Mouse (Mus musculus): Measurements from ENCODE around the gene Rgs9bp. TPM values are rescaled to one million over a fixed set of nuclear protein-coding genes. Genes with fewer than 3 reads are reported as not detected.

The Rgs9bp gene
- polyA plus RNA-seq, 1 experiment: not detected

DNA sequence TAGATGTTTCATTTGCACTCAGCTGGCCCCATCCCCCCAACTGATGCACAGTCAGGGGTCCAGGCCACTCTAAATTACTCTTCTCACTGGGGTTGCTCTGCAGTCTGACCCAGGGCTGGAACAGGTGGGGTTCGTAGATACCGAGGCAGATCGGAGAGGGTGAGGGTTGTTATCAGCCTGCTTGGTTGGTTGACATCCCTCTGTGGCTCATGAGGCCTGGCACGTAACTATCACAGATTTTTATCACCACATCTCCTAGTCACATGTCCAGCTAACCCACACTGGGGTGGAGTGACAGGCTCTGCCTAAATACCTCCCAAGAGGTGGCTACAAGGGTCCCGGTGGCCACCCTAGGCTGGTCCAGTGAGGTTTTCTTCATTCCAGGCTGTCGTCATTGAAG, 15.7 kb upstream of the Rgs9bp start:
- peaks cover 87% of the 10 kb centered on the region for H3K36me3 ChIP-seq (ENCODE audit: control insufficient read depth)
- H3K4me1 ChIP-seq (ENCODE audit: control insufficient read depth): peaks cover 31% of the 10 kb centered on the region
- H3K9me3 ChIP-seq (ENCODE audit: control insufficient read depth, low read length): no peaks in the 10 kb centered on the region
- no peaks in the 10 kb centered on the region for H3K27me3 ChIP-seq (ENCODE audit: control insufficient read depth)
- 0 out of 3 replicates have a peak, but pooled peaks have one; percentile 21 for TF ChIP-seq TAL1 (IDR thresholded peaks at IDR 0.05; ENCODE audit: low read length)
- 0 out of 2 replicates have a peak, but pooled peaks have one; percentile 12 for TF ChIP-seq GATA1 (IDR thresholded peaks at IDR 0.05; ENCODE audit: low read length)
- no peak overlapping the region for H3K4me3 ChIP-seq (replicated peaks)

- no peaks in the 10 kb centered on the region for H3K9me3 ChIP-seq (ENCODE audit: control insufficient read depth, low read length)
- H3K27me3 ChIP-seq (ENCODE audit: control insufficient read depth): no peaks in the 10 kb centered on the region
- no peak for TF ChIP-seq TAL1 (IDR thresholded peaks at IDR 0.05; ENCODE audit: low read length)
- TF ChIP-seq GATA1 (IDR thresholded peaks at IDR 0.05; ENCODE audit: low read length): no peak
- peaks cover 36% of the 10 kb centered on the region for H3K4me1 ChIP-seq (ENCODE audit: control insufficient read depth)
- no peak overlapping the region for H3K4me3 ChIP-seq (replicated peaks)
- H3K36me3 ChIP-seq (ENCODE audit: control insufficient read depth): peaks cover 88% of the 10 kb centered on the region
Measured at GRCm38 (mm10) chr7:35600031-35600430, 14.6 kb upstream of the Rgs9bp start.

DNA sequence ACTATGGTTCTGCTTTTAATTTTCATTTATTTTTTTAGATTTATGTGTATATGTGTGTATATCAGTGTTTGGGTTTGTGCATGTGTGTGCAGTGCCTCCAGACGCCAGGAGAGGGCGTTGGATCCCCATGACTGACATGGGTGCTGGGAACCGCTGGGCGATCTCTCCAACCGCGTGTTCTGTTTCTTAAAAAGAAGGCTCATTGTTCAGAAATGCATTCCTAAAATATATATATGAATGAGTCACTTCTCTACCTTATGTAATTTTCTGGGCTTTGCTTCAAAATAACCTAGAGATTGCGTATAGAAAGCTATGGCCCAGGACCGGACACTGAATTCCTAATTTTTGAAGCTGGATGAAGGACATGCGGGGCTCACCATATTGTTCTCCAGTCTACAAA, 14.1 kb upstream of the Rgs9bp start:
- Histone ChIP-seq H3K27me3 (ENCODE audit: control insufficient read depth) (no peaks in the 10 kb centered on the region), H3K4me3 (replicated peaks) (no peak overlapping the region), H3K4me1 (ENCODE audit: control insufficient read depth) (peaks cover 36% of the 10 kb centered on the region), H3K9me3 (ENCODE audit: control insufficient read depth, low read length) (no peaks in the 10 kb centered on the region), H3K36me3 (ENCODE audit: control insufficient read depth) (peaks cover 93% of the 10 kb centered on the region)
- no peak for TF ChIP-seq GATA1 (IDR thresholded peaks at IDR 0.05; ENCODE audit: low read length)
- no peak for TF ChIP-seq TAL1 (IDR thresholded peaks at IDR 0.05; ENCODE audit: low read length)

DNA sequence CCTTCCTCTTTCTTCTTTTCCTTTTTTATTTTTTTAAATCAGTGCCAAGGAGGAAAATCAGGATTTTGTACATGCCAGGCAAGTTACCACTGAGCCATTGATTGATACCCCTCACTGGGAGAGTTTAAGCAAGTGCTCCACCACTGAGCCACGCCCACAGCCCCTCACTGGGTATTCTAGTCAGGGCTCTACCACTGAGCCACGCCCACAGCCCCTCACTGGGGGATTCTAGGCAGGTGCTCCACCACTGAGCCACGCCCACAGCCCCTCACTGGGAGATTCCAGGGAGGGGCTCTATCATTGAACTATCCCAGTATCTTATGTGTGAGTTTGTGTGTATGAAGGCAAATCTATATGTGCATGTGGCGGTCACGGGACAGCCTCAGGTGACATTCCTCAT, 8.9 kb upstream of the Rgs9bp start:
- H3K36me3 ChIP-seq (ENCODE audit: control insufficient read depth): peaks cover 85% of the 10 kb centered on the region
- no peak for TF ChIP-seq GATA1 (IDR thresholded peaks at IDR 0.05; ENCODE audit: low read length)
- TF ChIP-seq TAL1 (IDR thresholded peaks at IDR 0.05; ENCODE audit: low read length): no peak

GRCm38 (mm10) chr7:35590731-35591191, 5.4 kb upstream of the Rgs9bp start:
- H3K4me1 ChIP-seq (ENCODE audit: control insufficient read depth): peaks cover 53% of the 10 kb centered on the region
- no peaks in the 10 kb centered on the region for H3K9me3 ChIP-seq (ENCODE audit: control insufficient read depth, low read length)
- TF ChIP-seq TAL1 (IDR thresholded peaks at IDR 0.05; ENCODE audit: low read length): no peak
- TF ChIP-seq GATA1 (IDR thresholded peaks at IDR 0.05; ENCODE audit: low read length): no peak
- no peak overlapping the region for H3K4me3 ChIP-seq (replicated peaks)
- H3K36me3 ChIP-seq (ENCODE audit: control insufficient read depth): peaks cover 56% of the 10 kb centered on the region
- H3K27me3 ChIP-seq (ENCODE audit: control insufficient read depth): no peaks in the 10 kb centered on the region

More for the DNA sequence above, 8.9 kb upstream of the Rgs9bp start:
- no peaks in the 10 kb centered on the region for H3K27me3 ChIP-seq (ENCODE audit: control insufficient read depth)
- no peak overlapping the region for H3K4me3 ChIP-seq (replicated peaks)
- H3K4me1 ChIP-seq (ENCODE audit: control insufficient read depth): peaks cover 30% of the 10 kb centered on the region
- H3K9me3 ChIP-seq (ENCODE audit: control insufficient read depth, low read length): no peaks in the 10 kb centered on the region

DNA sequence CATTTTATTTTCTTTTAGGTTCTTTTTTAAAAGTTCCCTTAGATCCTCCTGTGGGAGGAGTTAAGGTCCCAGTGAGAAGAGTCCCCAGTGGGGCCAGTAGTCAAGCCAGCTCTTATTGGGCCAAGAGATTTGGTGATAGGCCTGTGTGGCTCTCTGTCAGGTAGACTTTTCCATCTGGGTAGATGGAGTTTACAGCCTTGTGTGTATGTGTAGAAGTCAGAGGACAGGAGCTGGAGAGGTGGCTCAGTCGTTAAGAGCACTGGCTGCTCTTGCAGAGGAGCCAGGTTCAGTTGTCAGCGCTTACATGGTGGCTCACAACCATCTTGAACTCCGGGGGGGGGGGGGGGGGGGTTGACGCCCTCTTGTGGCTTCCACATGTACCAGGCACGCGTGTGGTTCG, 4.1 kb upstream of the Rgs9bp start:
- Histone ChIP-seq H3K4me1 (ENCODE audit: control insufficient read depth) (peaks cover 61% of the 10 kb centered on the region), H3K4me3 (replicated peaks) (peak overlapping the region; percentile 52), H3K36me3 (ENCODE audit: control insufficient read depth) (peaks cover 43% of the 10 kb centered on the region), H3K9me3 (ENCODE audit: control insufficient read depth, low read length) (peaks cover under 1% of the 10 kb centered on the region; the same call in 1 of the 2 replicates), H3K27me3 (ENCODE audit: control insufficient read depth) (peaks cover 9% of the 10 kb centered on the region)
- TF ChIP-seq GATA1 (IDR thresholded peaks at IDR 0.05; ENCODE audit: low read length): no peak
- no peak for TF ChIP-seq TAL1 (IDR thresholded peaks at IDR 0.05; ENCODE audit: low read length)

DNA sequence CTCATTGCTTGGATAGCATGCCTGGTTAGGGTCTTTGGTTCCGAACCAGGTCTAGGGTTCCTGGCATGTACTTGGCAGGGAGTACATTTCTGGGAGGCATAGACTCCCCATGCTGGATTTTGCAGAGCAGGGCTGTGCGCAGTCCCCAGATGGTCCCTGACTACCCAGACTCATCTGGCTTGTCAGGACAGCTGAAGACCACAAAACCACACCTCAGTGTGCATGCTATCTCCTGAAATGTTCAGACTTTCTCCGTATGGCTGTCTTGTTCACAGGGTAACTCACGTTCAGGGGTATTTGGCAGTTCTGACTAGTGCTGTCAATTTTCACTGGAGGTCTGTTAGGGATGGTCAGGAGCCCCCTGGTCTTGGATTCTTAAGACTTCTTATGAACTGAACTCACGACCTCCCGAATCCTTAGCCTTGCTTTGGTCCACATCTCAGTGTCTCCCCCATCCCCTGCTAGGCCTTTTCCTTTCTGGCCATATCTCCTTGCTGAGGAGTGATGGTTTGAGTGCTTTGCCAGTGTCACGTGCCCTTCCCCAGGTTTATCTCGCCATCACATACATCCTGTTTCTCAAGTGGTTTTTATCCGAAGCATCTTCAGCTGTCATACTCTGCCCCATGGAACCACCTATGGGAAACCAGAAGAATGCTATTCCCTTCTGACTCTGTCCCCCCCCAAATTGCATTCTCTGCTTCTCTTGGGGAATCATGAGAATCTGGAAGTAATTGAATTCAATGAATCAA, 3.5 kb upstream of the Rgs9bp start:
- H3K4me3 ChIP-seq (replicated peaks): peak overlapping the region; percentile 52
- TF ChIP-seq GATA1 (IDR thresholded peaks at IDR 0.05; ENCODE audit: low read length) (peak; percentile 59), TAL1 (IDR thresholded peaks at IDR 0.05; ENCODE audit: low read length) (peak; percentile 35; the same call in 1 of the 3 replicates)
- peaks cover 67% of the 10 kb centered on the region for H3K4me1 ChIP-seq (ENCODE audit: control insufficient read depth)

GRCm38 (mm10) chr7:35587728-35588127, 2.3 kb upstream of the Rgs9bp start:
- H3K36me3 ChIP-seq (ENCODE audit: control insufficient read depth): peaks cover 27% of the 10 kb centered on the region
- peaks cover 66% of the 10 kb centered on the region for H3K4me1 ChIP-seq (ENCODE audit: control insufficient read depth)
- no peak for TF ChIP-seq GATA1 (IDR thresholded peaks at IDR 0.05; ENCODE audit: low read length)
- no peak for TF ChIP-seq TAL1 (IDR thresholded peaks at IDR 0.05; ENCODE audit: low read length)
- H3K9me3 ChIP-seq (ENCODE audit: control insufficient read depth, low read length): peaks cover 9% of the 10 kb centered on the region; the same call in 1 of the 2 replicates
- peak overlapping the region; percentile 52 for H3K4me3 ChIP-seq (replicated peaks)
- peaks cover 27% of the 10 kb centered on the region for H3K27me3 ChIP-seq (ENCODE audit: control insufficient read depth)

More for the DNA sequence above, 3.5 kb upstream of the Rgs9bp start:
- peaks cover 16% of the 10 kb centered on the region for H3K27me3 ChIP-seq (ENCODE audit: control insufficient read depth)
- H3K36me3 ChIP-seq (ENCODE audit: control insufficient read depth): peaks cover 38% of the 10 kb centered on the region
- peaks cover 6% of the 10 kb centered on the region; the same call in 1 of the 2 replicates for H3K9me3 ChIP-seq (ENCODE audit: control insufficient read depth, low read length)

- TF ChIP-seq TAL1 (IDR thresholded peaks at IDR 0.05; ENCODE audit: low read length) (no peak), GATA1 (IDR thresholded peaks at IDR 0.05; ENCODE audit: low read length) (no peak)
- H3K4me1 ChIP-seq (ENCODE audit: control insufficient read depth): peaks cover 66% of the 10 kb centered on the region
- peaks cover 34% of the 10 kb centered on the region for H3K27me3 ChIP-seq (ENCODE audit: control insufficient read depth)
- peak overlapping the region; percentile 88 for H3K4me3 ChIP-seq (replicated peaks)
- H3K36me3 ChIP-seq (ENCODE audit: control insufficient read depth): peaks cover 20% of the 10 kb centered on the region
- H3K9me3 ChIP-seq (ENCODE audit: control insufficient read depth, low read length): peaks cover 9% of the 10 kb centered on the region; the same call in 1 of the 2 replicates
Measured at GRCm38 (mm10) chr7:35586906-35587445, 1.6 kb upstream of the Rgs9bp start.
